Mouse (Mus musculus) ovary, postnatal 10 days (tissue): ENCODE results near the gene Gm3376.
"Not testable (repeated sequence)": the region's sequence is repeated elsewhere in the genome, so short reads cannot be mapped to it uniquely, and the experiment has no call there.

Experiments
- DNase-seq: peaks from one replicate; pipeline ENCODE4 v3.0.0; 2022; ENCODE audit warnings: low spot score

The Gm3376 gene

GRCm38 (mm10) chrY:3771373-3771772 lies at the start of gene Gm3376:
TSS of gene Gm3376 (plus strand) at chrY:3771673.
- DNase-seq: not testable (repeated sequence)
